8 mouse cellular contexts compared by ENCODE assay signal in the genomic region with DNA sequence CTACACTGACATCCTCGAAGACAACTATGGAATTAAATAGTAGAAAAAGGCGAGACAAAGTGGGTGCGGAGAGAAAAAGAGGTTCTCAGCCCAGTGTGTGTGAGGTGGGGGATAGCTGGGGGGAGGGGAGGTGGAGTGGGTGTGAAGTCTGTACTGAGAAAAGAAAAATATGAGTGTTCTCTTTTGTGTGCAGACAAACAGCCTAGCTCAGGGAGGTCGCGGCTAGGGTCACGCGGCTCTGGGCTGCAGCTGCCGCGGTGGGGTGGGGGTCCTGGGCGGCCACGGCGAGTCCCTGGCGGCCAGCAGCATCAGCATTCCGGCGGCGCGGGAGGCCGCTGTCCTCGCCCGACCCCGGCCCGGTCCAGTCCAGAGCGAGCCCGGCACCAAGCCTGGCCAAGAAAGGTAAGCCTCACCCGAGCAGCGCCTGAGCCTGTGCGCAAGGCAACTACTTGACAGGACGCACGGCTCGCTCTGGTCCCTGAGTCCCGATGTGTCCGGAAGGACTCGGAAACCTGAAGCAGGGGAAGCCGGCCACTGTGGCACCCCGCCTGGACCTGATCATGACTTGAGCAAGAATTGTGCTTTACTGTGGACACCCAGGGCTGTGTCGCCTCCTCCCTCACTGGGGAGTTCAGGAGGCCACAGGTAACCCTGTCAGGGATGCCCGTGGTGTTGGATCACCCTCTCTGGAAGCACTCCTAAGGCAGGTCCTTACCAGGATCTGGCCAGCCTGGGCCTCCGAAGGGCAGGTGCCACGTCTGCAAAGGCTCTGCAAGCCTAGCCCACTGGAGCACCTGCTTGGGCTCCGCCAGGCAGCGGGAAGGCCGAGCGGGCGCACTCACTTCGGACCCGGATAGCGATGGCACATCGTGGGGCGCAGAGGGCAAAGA.
DNase-seq lines count a peak whose midpoint lies in the region; ATAC-seq and TF ChIP-seq lines count a peak whose summit lies in the region.

No protein-coding gene starts in this region.

- TF ChIP-seq EP300 in heart, adult 2 months (IDR thresholded peaks at IDR 0.05; ENCODE audit: insufficient read depth, low read depth, low read length): no peak

- H3K36me3 ChIP-seq in heart, embryonic 13.5 days: no peaks in the 10 kb centered on the region
- no peaks in the 10 kb centered on the region for H3K36me3 ChIP-seq in heart, adult 2 months (ENCODE audit: control insufficient read depth, insufficient read depth, low read length)
- no peaks in the 10 kb centered on the region for H3K36me3 ChIP-seq in embryonic facial prominence, embryonic 14.5 days (ENCODE audit: control insufficient read depth, insufficient read depth, low read length)
- no peaks in the 10 kb centered on the region for H3K36me3 ChIP-seq in kidney, postnatal 0 days (ENCODE audit: insufficient read depth, low read length)
- H3K36me3 ChIP-seq in neural tube, embryonic 14.5 days (ENCODE audit: control insufficient read depth, insufficient read depth, low read length): no peaks in the 10 kb centered on the region

- no peak overlapping the region for H3K9ac ChIP-seq in heart, embryonic 13.5 days
- no peak overlapping the region for H3K9ac ChIP-seq in heart, adult 2 months (ENCODE audit: low read depth, low read length)
- no peak overlapping the region; the same call in 1 of the 2 replicates for H3K9ac ChIP-seq in embryonic facial prominence, embryonic 14.5 days (ENCODE audit: low read depth, low read length)
- H3K9ac ChIP-seq in kidney, postnatal 0 days (ENCODE audit: low read depth, low read length): no peak overlapping the region
- peak overlapping the region; percentile 16; the same call in 1 of the 2 replicates for H3K9ac ChIP-seq in neural tube, embryonic 14.5 days (replicated peaks; ENCODE audit: low read depth, low read length)

- DNase-seq in heart, adult 2 months: no peak
- no peak for DNase-seq in embryonic facial prominence, embryonic 14.5 days (ENCODE audit: low spot score)
- DNase-seq in kidney, postnatal 0 days (ENCODE audit: low spot score): no peak
- no peak for DNase-seq in c-Kit-positive CD71-positive TER-119-positive erythroid progenitor cells, embryonic 14.5 days (ENCODE audit: low spot score)
- no peak for DNase-seq in gastrocnemius, postnatal 36 days

- H3K27me3 ChIP-seq in heart, embryonic 13.5 days (replicated peaks): peaks cover 90% of the 10 kb centered on the region
- peaks cover 9% of the 10 kb centered on the region for H3K27me3 ChIP-seq in heart, adult 2 months (ENCODE audit: control insufficient read depth, insufficient read depth, low read length)
- peaks cover 81% of the 10 kb centered on the region for H3K27me3 ChIP-seq in embryonic facial prominence, embryonic 14.5 days (replicated peaks; ENCODE audit: control insufficient read depth, insufficient read depth, low read length)
- peaks cover 52% of the 10 kb centered on the region for H3K27me3 ChIP-seq in kidney, postnatal 0 days (ENCODE audit: insufficient read depth, low read length)
- H3K27me3 ChIP-seq in neural tube, embryonic 14.5 days (ENCODE audit: control insufficient read depth, insufficient read depth, low read length): peaks cover 28% of the 10 kb centered on the region

- peak overlapping the region; percentile 8; the same call in 1 of the 2 replicates for H3K4me2 ChIP-seq in heart, embryonic 13.5 days
- H3K4me2 ChIP-seq in embryonic facial prominence, embryonic 14.5 days (ENCODE audit: low read depth, low read length): peak overlapping the region; percentile 42
- H3K4me2 ChIP-seq in kidney, postnatal 0 days (ENCODE audit: low read length): peak overlapping the region; percentile 32; the same call in 1 of the 2 replicates
- H3K4me2 ChIP-seq in neural tube, embryonic 14.5 days (ENCODE audit: low read depth, low read length): peak overlapping the region; percentile 43

- no peak overlapping the region for H3K27ac ChIP-seq in heart, embryonic 13.5 days (replicated peaks)
- H3K27ac ChIP-seq in heart, adult 2 months: no peak overlapping the region
- no peak overlapping the region for H3K27ac ChIP-seq in embryonic facial prominence, embryonic 14.5 days (replicated peaks; ENCODE audit: low read depth, low read length)
- H3K27ac ChIP-seq in kidney, postnatal 0 days: no peak overlapping the region
- no peak overlapping the region for H3K27ac ChIP-seq in neural tube, embryonic 14.5 days (ENCODE audit: low read depth, low read length)

- H3K4me1 ChIP-seq in heart, embryonic 13.5 days: peaks cover 21% of the 10 kb centered on the region
- H3K4me1 ChIP-seq in heart, adult 2 months (ENCODE audit: control insufficient read depth, insufficient read depth, low read length): no peaks in the 10 kb centered on the region
- peaks cover 18% of the 10 kb centered on the region for H3K4me1 ChIP-seq in embryonic facial prominence, embryonic 14.5 days (ENCODE audit: control insufficient read depth, insufficient read depth, low read length)
- H3K4me1 ChIP-seq in kidney, postnatal 0 days (replicated peaks; ENCODE audit: insufficient read depth, low read length): peaks cover 16% of the 10 kb centered on the region
- H3K4me1 ChIP-seq in neural tube, embryonic 14.5 days (ENCODE audit: control insufficient read depth, insufficient read depth, low read length): peaks cover 25% of the 10 kb centered on the region

- peak overlapping the region; percentile 13 for H3K4me3 ChIP-seq in heart, embryonic 13.5 days
- no peak overlapping the region for H3K4me3 ChIP-seq in heart, adult 2 months
- H3K4me3 ChIP-seq in embryonic facial prominence, embryonic 14.5 days (ENCODE audit: low read depth, low read length): peak overlapping the region; percentile 20
- peak overlapping the region; percentile 21 for H3K4me3 ChIP-seq in kidney, postnatal 0 days (replicated peaks; ENCODE audit: low read depth, low read length)
- H3K4me3 ChIP-seq in neural tube, embryonic 14.5 days (ENCODE audit: low read depth, low read length): peak overlapping the region; percentile 19

- 2% methylated on average over 49 of the region's 49 CpGs for WGBS in heart, embryonic 13.5 days
- WGBS in heart, adult 2 months: 4% methylated on average over 49 of the region's 49 CpGs
- 3% methylated on average over 46 of the region's 49 CpGs for WGBS in embryonic facial prominence, embryonic 14.5 days
- WGBS in kidney, postnatal 0 days: 4% methylated on average over 49 of the region's 49 CpGs
- 2% methylated on average over 49 of the region's 49 CpGs for whole genome bisulfite sequencing in neural tube, embryonic 14.5 days

- no peaks in the 10 kb centered on the region for H3K9me3 ChIP-seq in heart, embryonic 13.5 days
- no peaks in the 10 kb centered on the region for H3K9me3 ChIP-seq in embryonic facial prominence, embryonic 14.5 days (ENCODE audit: control insufficient read depth, low read length)
- no peaks in the 10 kb centered on the region for H3K9me3 ChIP-seq in kidney, postnatal 0 days (replicated peaks; ENCODE audit: low read length)
- H3K9me3 ChIP-seq in neural tube, embryonic 14.5 days (ENCODE audit: control insufficient read depth, low read length): no peaks in the 10 kb centered on the region

- TF ChIP-seq CTCF in heart, adult 2 months (IDR thresholded peaks at IDR 0.05): no peak
- no peak for TF ChIP-seq CTCF in kidney, postnatal 0 days (IDR thresholded peaks at IDR 0.05; ENCODE audit: low read depth)

- H3K79me2 ChIP-seq in heart, adult 2 months (replicated peaks; ENCODE audit: control insufficient read depth, insufficient read depth, low read length): no peaks in the 10 kb centered on the region

- no peak for TF ChIP-seq POLR2A in heart, adult 2 months (IDR thresholded peaks at IDR 0.05; ENCODE audit: insufficient read depth, low read depth, low read length)

- ATAC-seq in heart, embryonic 13.5 days (ENCODE audit: extremely low read depth, insufficient number of reproducible peaks, low FRiP score, low TSS enrichment): no peak
- ATAC-seq in embryonic facial prominence, embryonic 14.5 days (ENCODE audit: low read depth): peak; percentile 31; the same call in 1 of the 2 replicates
- 0 out of 2 replicates have a peak, but pooled peaks have one; percentile 25 for ATAC-seq in kidney, postnatal 0 days (replicated peaks; ENCODE audit: low FRiP score, low read depth)
- peak; percentile 49; the same call in 1 of the 2 replicates for ATAC-seq in neural tube, embryonic 14.5 days (ENCODE audit: low read depth)
- no peak for ATAC-seq in erythroid progenitor cell, adult 5-6 weeks (replicated peaks; ENCODE audit: low FRiP score, poor library complexity, severe bottlenecking)

- intact Hi-C loops in heart, adult 2 months (cut with DNase I): no loop called here
- intact Hi-C loops in gastrocnemius, postnatal 36 days (cut with DNase I): no loop called here

Comparison
In these comparisons a context has a peak if more than half of its experiments do, and no peak if none do; other contexts are left out.
1. ATAC-seq: peak in embryonic facial prominence, embryonic 14.5 days (single experiment), kidney, postnatal 0 days (single experiment) and neural tube, embryonic 14.5 days (single experiment); none in heart, embryonic 13.5 days (single experiment) and erythroid progenitor cell, adult 5-6 weeks (single experiment).
2. Peak in every context shown above with its lines, with median percentiles within 50 percentile points of each other: H3K4me2 ChIP-seq.